Mouse (Mus musculus) CH12.LX (cell line): ENCODE results near the gene Fli1.

ENCODE experiments used
- CTCF ChIP-seq, 2 experiments: IDR thresholded peaks in 1 of 2; conservative IDR thresholded peaks in 1 of 2; 2 replicates each; pipeline ENCODE4 v1.5.1; 2011 to 2012; ENCODE audit warnings: low read depth in 2 of 2, low read length in 2 of 2, improper control_type of control experiment in 1 of 2, inconsistent platforms in 1 of 2, mild to moderate bottlenecking in 1 of 2, moderate library complexity in 1 of 2
- EP300 ChIP-seq: IDR thresholded peaks from 2 replicates; pipeline ENCODE4 v1.6.1; 2011; ENCODE audit warnings: low read length, improper control_type of control experiment
- ETS1 ChIP-seq: conservative IDR thresholded peaks from 2 replicates; pipeline ENCODE4 v1.6.1; 2012; ENCODE audit warnings: low read depth, mild to moderate bottlenecking, inconsistent platforms, low read length, improper control_type of control experiment, moderate library complexity
- HCFC1 ChIP-seq: IDR thresholded peaks from 2 replicates; pipeline ENCODE4 v1.6.1; 2012; ENCODE audit warnings: low read depth, mild to moderate bottlenecking, inconsistent platforms, low read length, improper control_type of control experiment
- MAZ ChIP-seq: IDR thresholded peaks from 2 replicates; pipeline ENCODE4 v1.6.1; 2012; ENCODE audit warnings: low read depth, mild to moderate bottlenecking, inconsistent platforms, low read length, improper control_type of control experiment, moderate library complexity
- MXI1 ChIP-seq: IDR thresholded peaks from 2 replicates; pipeline ENCODE4 v1.6.1; 2011; ENCODE audit warnings: mild to moderate bottlenecking, low read depth, low read length, improper control_type of control experiment
- POLR2A ChIP-seq: IDR thresholded peaks from 2 replicates; pipeline ENCODE4 v1.6.1; 2011; ENCODE audit warnings: low read depth, mild to moderate bottlenecking, improper control_type of control experiment, low read length
- RCOR1 ChIP-seq: conservative IDR thresholded peaks from 2 replicates; pipeline ENCODE4 v1.6.1; 2012; ENCODE audit warnings: low read depth, mild to moderate bottlenecking, inconsistent platforms, low read length, improper control_type of control experiment
- SIN3A ChIP-seq: IDR thresholded peaks from 2 replicates; pipeline ENCODE4 v1.6.1; 2012; ENCODE audit warnings: low read length, improper control_type of control experiment, inconsistent platforms
- USF1 ChIP-seq: IDR thresholded peaks from 2 replicates; pipeline ENCODE4 v1.6.1; 2014; ENCODE audit warnings: low read depth, mild to moderate bottlenecking, inconsistent platforms, low read length, improper control_type of control experiment
- ZC3H11A ChIP-seq: IDR thresholded peaks from 2 replicates; pipeline ENCODE4 v1.6.1; 2012; ENCODE audit warnings: low read depth, mild to moderate bottlenecking, inconsistent platforms, low read length, improper control_type of control experiment
- ZNF384 ChIP-seq: IDR thresholded peaks from 2 replicates; pipeline ENCODE4 v1.6.1; 2012; ENCODE audit warnings: low read depth, low read length, improper control_type of control experiment, inconsistent platforms

DNA sequence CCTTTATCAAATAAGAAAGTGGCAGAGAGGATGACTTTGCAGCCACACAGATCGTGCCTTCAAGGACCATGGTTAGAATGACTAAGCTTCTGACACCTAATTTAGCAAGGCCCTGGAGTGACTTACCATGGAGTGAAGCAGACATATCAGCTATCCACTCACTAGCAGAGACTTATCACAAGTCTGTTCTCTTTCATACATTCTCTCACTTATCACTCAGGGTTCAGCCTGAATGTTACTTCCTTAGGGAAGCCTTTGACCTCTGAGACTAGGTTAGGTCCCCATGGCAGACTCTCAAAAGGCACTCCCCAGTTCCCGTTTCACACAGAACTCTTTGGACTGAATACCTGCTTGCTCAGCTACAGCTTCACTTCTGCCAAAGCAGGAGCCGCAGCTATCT, 21.3 kb downstream of the Fli1 start:
- TF ChIP-seq CTCF (conservative IDR thresholded peaks at IDR 0.05 in 1 of 2, IDR thresholded peaks at IDR 0.05 in 1 of 2; ENCODE audit: low read depth in 2 of 2, low read length in 2 of 2), result no peak
- TF ChIP-seq USF1, result no peak
- no peak for TF ChIP-seq HCFC1
- TF ChIP-seq EP300, result no peak
- TF ChIP-seq POLR2A, result no peak
- TF ChIP-seq ETS1, result no peak
- no peak for TF ChIP-seq ZNF384
- TF ChIP-seq SIN3A, result no peak
- no peak for TF ChIP-seq MAZ
- TF ChIP-seq MXI1, result no peak
- no peak for TF ChIP-seq RCOR1
- TF ChIP-seq ZC3H11A, result no peak
